In the genomic region with DNA sequence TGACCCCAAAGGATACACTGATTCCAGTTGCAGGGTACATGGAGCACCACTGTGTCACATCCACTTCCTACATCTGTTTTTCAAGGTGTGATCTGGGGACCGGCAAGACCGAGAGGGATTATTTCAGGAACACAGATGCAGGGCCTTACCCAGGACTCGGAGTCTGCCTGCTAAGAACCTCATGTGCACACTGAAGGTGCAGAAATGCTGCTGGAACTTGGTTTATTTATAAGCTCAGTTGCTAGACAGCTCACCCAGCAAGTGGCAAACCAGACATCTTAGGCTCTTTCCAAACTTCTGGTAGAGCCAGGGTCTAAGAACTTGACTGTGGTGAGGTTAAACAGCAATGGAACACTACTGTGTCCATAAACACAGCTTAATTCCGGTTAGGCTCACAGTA, we compare ENCODE assay signal across 18 mouse cellular contexts.
DNase-seq lines count a peak whose midpoint lies in the region; ATAC-seq lines count a peak whose summit lies in the region.
"Had no signal": no experiment of that assay in that cellular context is flagged by ENCODE, and none has a peak within 500 bp of the region (broad histone marks: within the 10 kb centered on the region; RNA-seq: fewer than 3 reads in every experiment).

No protein-coding gene starts in this region.

- DNase-seq in frontal cortex, adult 2 months (ENCODE audit: extremely low spot score in 1 of 2, low spot score in 1 of 2), result no peak
- peak; percentile 56 for DNase-seq in brain, adult 2 months (ENCODE audit: low read depth, low spot score)
- DNase-seq in cerebellum, postnatal 4 days (ENCODE audit: low spot score in 2 of 2), result no peak
- DNase-seq: adrenal gland, adult 2 months; adrenal gland, adult 8-10 months; adrenal gland, postnatal 10 days; adrenal gland, postnatal 14 days; adrenal gland, postnatal 25 days; adrenal gland, postnatal 36 days; B cell, adult 2 months; cerebellum, adult 11 months; cerebellum, adult 11-12 months; cerebellum, adult 18-20 months; cerebellum, adult 2 months had no signal

- peak; percentile 74 for ATAC-seq in frontal cortex, adult (ENCODE audit: low TSS enrichment)
- ATAC-seq: activated CD4-positive, CD25-positive, alpha-beta regulatory T cell, adult 4 months; CD4-positive, CD25-positive, alpha-beta regulatory T cell, adult 4 months; Patski had no signal
